Mouse (Mus musculus) heart, postnatal 0 days (tissue): ENCODE measurements around the gene Slc38a11.

Experiments used
- CTCF ChIP-seq: IDR thresholded peaks from 2 replicates; pipeline ENCODE4 v1.5.1; 2016; ENCODE audit warnings: antibody characterized with exemption, control low read depth, low read depth
- EP300 ChIP-seq: IDR thresholded peaks from 2 replicates; pipeline ENCODE4 v1.6.1; 2016; ENCODE audit warnings: antibody characterized with exemption, low read depth

GRCm38 (mm10) chr2:65363828-65364497 is at the start of gene Slc38a11:
- TF ChIP-seq CTCF (no peak), EP300 (no peak)
